ENCODE assay signal across 18 mouse cellular contexts in the genomic region with DNA sequence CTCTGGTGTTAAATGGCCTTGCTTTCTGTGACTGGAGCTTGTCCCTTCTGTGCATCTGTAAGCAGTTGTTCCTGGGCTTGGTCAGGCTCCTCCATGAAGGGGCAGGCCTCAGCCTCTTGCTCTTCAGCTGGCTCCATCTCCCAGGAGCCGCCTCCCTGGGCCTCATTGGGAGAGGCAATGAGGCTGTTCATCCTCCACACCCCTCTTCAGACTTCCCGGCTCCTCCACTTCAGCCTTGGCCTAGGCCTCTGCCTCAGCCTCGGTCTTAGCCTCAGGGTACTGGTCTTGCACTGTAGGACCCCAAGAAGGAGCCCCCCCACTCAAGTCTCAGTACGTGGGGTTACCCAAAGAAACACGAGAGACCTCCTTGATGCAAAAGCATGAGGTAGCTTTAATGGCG. TPM values are rescaled to one million over a fixed set of nuclear protein-coding genes. Genes with fewer than 3 reads are reported as not detected.
DNase-seq lines count a peak whose midpoint lies in the region; ATAC-seq and TF ChIP-seq lines count a peak whose summit lies in the region.
"Had no signal": no experiment of that assay in that cellular context is flagged by ENCODE, and none has a peak within 500 bp of the region (broad histone marks: within the 10 kb centered on the region; RNA-seq: fewer than 3 reads in every experiment).

No protein-coding gene starts in this region.

- no peak overlapping the region for H3K4me3 ChIP-seq in heart, embryonic 15.5 days
- H3K4me3 ChIP-seq in midbrain, embryonic 12.5 days = no peak overlapping the region
- no peak overlapping the region for H3K4me3 ChIP-seq in midbrain, embryonic 16.5 days (ENCODE audit: low read depth, low read length)
- H3K4me3 ChIP-seq in limb, embryonic 12.5 days (replicated peaks) = no peak overlapping the region
- no peak overlapping the region for H3K4me3 ChIP-seq in stomach, postnatal 0 days (ENCODE audit: low read depth, low read length)
- H3K4me3 ChIP-seq: embryonic facial prominence, embryonic 12.5 days; forebrain, embryonic 10.5 days; liver, embryonic 15.5 days had no signal

- no peak for TF ChIP-seq EP300 in stomach, postnatal 0 days (optimal IDR thresholded peaks at IDR 0.05)

- no peaks in the 10 kb centered on the region for H3K27me3 ChIP-seq in heart, embryonic 15.5 days
- H3K27me3 ChIP-seq in midbrain, embryonic 12.5 days = no peaks in the 10 kb centered on the region
- H3K27me3 ChIP-seq in midbrain, embryonic 16.5 days (ENCODE audit: control insufficient read depth, insufficient read depth, low read depth, low read length) = no peaks in the 10 kb centered on the region
- H3K27me3 ChIP-seq in limb, embryonic 12.5 days = no peaks in the 10 kb centered on the region
- H3K27me3 ChIP-seq in stomach, postnatal 0 days (ENCODE audit: control insufficient read depth, insufficient read depth, low read length) = no peaks in the 10 kb centered on the region
- H3K27me3 ChIP-seq: embryonic facial prominence, embryonic 12.5 days; liver, embryonic 15.5 days had no signal

- no peaks in the 10 kb centered on the region for H3K36me3 ChIP-seq in heart, embryonic 15.5 days
- H3K36me3 ChIP-seq in midbrain, embryonic 12.5 days = no peaks in the 10 kb centered on the region
- no peaks in the 10 kb centered on the region for H3K36me3 ChIP-seq in midbrain, embryonic 16.5 days (ENCODE audit: control insufficient read depth, insufficient read depth, low read length)
- H3K36me3 ChIP-seq in limb, embryonic 12.5 days = no peaks in the 10 kb centered on the region
- H3K36me3 ChIP-seq in stomach, postnatal 0 days (ENCODE audit: control insufficient read depth, insufficient read depth, low read length) = no peaks in the 10 kb centered on the region
- H3K36me3 ChIP-seq: embryonic facial prominence, embryonic 12.5 days; forebrain, embryonic 10.5 days; liver, embryonic 15.5 days had no signal

- H3K27ac ChIP-seq in heart, embryonic 15.5 days = peak overlapping the region; percentile 79
- no peak overlapping the region for H3K27ac ChIP-seq in midbrain, embryonic 12.5 days (replicated peaks)
- H3K27ac ChIP-seq in midbrain, embryonic 16.5 days (ENCODE audit: low read length) = no peak overlapping the region
- no peak overlapping the region for H3K27ac ChIP-seq in limb, embryonic 12.5 days
- peak overlapping the region; percentile 74 for H3K27ac ChIP-seq in stomach, postnatal 0 days (replicated peaks)
- H3K27ac ChIP-seq: embryonic facial prominence, embryonic 12.5 days; forebrain, embryonic 10.5 days; liver, embryonic 15.5 days had no signal

- ATAC-seq in heart, embryonic 15.5 days (replicated peaks; ENCODE audit: insufficient number of reproducible peaks, insufficient read depth, low FRiP score, low read depth) = peak; percentile 34
- peak; percentile 54; the same call in 1 of the 2 replicates for ATAC-seq in midbrain, embryonic 12.5 days (ENCODE audit: low FRiP score, low read depth)
- no peak for ATAC-seq in midbrain, embryonic 16.5 days
- ATAC-seq in limb, embryonic 12.5 days (ENCODE audit: insufficient number of reproducible peaks, insufficient read depth, low FRiP score, low TSS enrichment, low read depth) = peak; percentile 42; the same call in 1 of the 2 replicates
- ATAC-seq in stomach, postnatal 0 days (ENCODE audit: low FRiP score, low TSS enrichment) = peak; percentile 60

- no peak overlapping the region for H3K4me2 ChIP-seq in heart, embryonic 15.5 days
- no peak overlapping the region for H3K4me2 ChIP-seq in midbrain, embryonic 12.5 days (replicated peaks)
- no peak overlapping the region for H3K4me2 ChIP-seq in midbrain, embryonic 16.5 days (ENCODE audit: low read length)
- H3K4me2 ChIP-seq in limb, embryonic 12.5 days = no peak overlapping the region
- H3K4me2 ChIP-seq in stomach, postnatal 0 days (replicated peaks; ENCODE audit: low read depth) = no peak overlapping the region
- H3K4me2 ChIP-seq: embryonic facial prominence, embryonic 12.5 days; liver, embryonic 15.5 days had no signal

- DNase-seq in heart, adult 8-10 months (ENCODE audit: low spot score) = no peak
- DNase-seq in stomach, postnatal 0 days (ENCODE audit: low spot score) = no peak
- DNase-seq in adrenal gland, adult 18-20 months (ENCODE audit: low spot score in 2 of 2) = no peak
- DNase-seq: adrenal gland, postnatal 36 days; cerebellum, postnatal 25 days; kidney, adult 8-10 months had no signal

- H3K4me1 ChIP-seq in heart, embryonic 15.5 days (replicated peaks) = peaks cover 9% of the 10 kb centered on the region
- no peaks in the 10 kb centered on the region for H3K4me1 ChIP-seq in midbrain, embryonic 12.5 days
- no peaks in the 10 kb centered on the region for H3K4me1 ChIP-seq in midbrain, embryonic 16.5 days (ENCODE audit: control insufficient read depth, insufficient read depth, low read length)
- H3K4me1 ChIP-seq in limb, embryonic 12.5 days (replicated peaks) = no peaks in the 10 kb centered on the region
- H3K4me1 ChIP-seq in stomach, postnatal 0 days (replicated peaks; ENCODE audit: control insufficient read depth, insufficient read depth) = no peaks in the 10 kb centered on the region
- H3K4me1 ChIP-seq: embryonic facial prominence, embryonic 12.5 days; forebrain, embryonic 10.5 days; liver, embryonic 15.5 days had no signal

- 75% methylated on average over 6 of the region's 6 CpGs for WGBS in heart, embryonic 15.5 days
- WGBS in midbrain, embryonic 12.5 days = 86% methylated on average over 6 of the region's 6 CpGs
- 85% methylated on average over 6 of the region's 6 CpGs for WGBS in midbrain, embryonic 16.5 days
- 85% methylated on average over 6 of the region's 6 CpGs for WGBS in limb, embryonic 12.5 days
- 73% methylated on average over 6 of the region's 6 CpGs for WGBS in stomach, postnatal 0 days

- 0 out of 2 replicates have a peak, but pooled peaks cover 5% of the 10 kb centered on the region for H3K9me3 ChIP-seq in heart, embryonic 15.5 days (replicated peaks)
- H3K9me3 ChIP-seq in midbrain, embryonic 12.5 days = peaks cover 6% of the 10 kb centered on the region
- no peaks in the 10 kb centered on the region; the same call in 1 of the 2 replicates for H3K9me3 ChIP-seq in midbrain, embryonic 16.5 days (replicated peaks; ENCODE audit: control insufficient read depth, low read length, poor library complexity, severe bottlenecking)
- peaks cover 8% of the 10 kb centered on the region; the same call in 1 of the 2 replicates for H3K9me3 ChIP-seq in limb, embryonic 12.5 days
- no peaks in the 10 kb centered on the region for H3K9me3 ChIP-seq in stomach, postnatal 0 days (ENCODE audit: control insufficient read depth, low read length)

- H3K9ac ChIP-seq in heart, embryonic 15.5 days = no peak overlapping the region
- H3K9ac ChIP-seq in midbrain, embryonic 12.5 days (replicated peaks) = no peak overlapping the region
- no peak overlapping the region for H3K9ac ChIP-seq in midbrain, embryonic 16.5 days (ENCODE audit: low read depth, low read length)
- H3K9ac ChIP-seq in limb, embryonic 12.5 days (replicated peaks) = no peak overlapping the region
- no peak overlapping the region for H3K9ac ChIP-seq in stomach, postnatal 0 days (ENCODE audit: low read length)
- H3K9ac ChIP-seq: embryonic facial prominence, embryonic 12.5 days; liver, embryonic 15.5 days had no signal

- TF ChIP-seq CTCF in stomach, postnatal 0 days (IDR thresholded peaks at IDR 0.05; ENCODE audit: low read depth) = no peak

RNA-seq across cellular contexts. Expression of a gene that starts 20.3 kb away (rescaled TPM):
- polyA plus RNA-seq in heart, embryonic 15.5 days (2015; fragmentation: Nextera tagmentation; extraction: Ambion mirVana) = not detected in 2 replicates
- not detected for total RNA-seq in heart, adult 8-10 months (2022)
- not detected in 2 replicates for polyA plus RNA-seq in midbrain, embryonic 12.5 days (2016; fragmentation: Nextera tagmentation; extraction: Ambion mirVana)
- not detected in 2 replicates for polyA plus RNA-seq in midbrain, embryonic 16.5 days (2015; fragmentation: Nextera tagmentation; extraction: Ambion mirVana)
- polyA plus RNA-seq in limb, embryonic 12.5 days (2016; fragmentation: Nextera tagmentation; extraction: Ambion mirVana) = not detected in 2 replicates
- polyA plus RNA-seq in stomach, postnatal 0 days (2015; fragmentation: Nextera tagmentation; extraction: Ambion mirVana) = not detected in 2 replicates
- total RNA-seq in adrenal gland, adult 18-20 months (2021) = not detected
- total RNA-seq: adrenal gland, postnatal 36 days; hematopoietic stem cell, adult 5-6 weeks; layer of hippocampus, postnatal 10 days; MEL had no signal
- polyA plus RNA-seq: embryonic facial prominence, embryonic 12.5 days; forebrain, embryonic 10.5 days; liver, embryonic 15.5 days; neural tube, embryonic 14.5 days; testis, adult 2 months had no signal

Comparison
In these comparisons a context has a peak if more than half of its experiments do, and no peak if none do; other contexts are left out.
1. H3K27ac ChIP-seq: peak in heart, embryonic 15.5 days (single experiment) and stomach, postnatal 0 days (single experiment); none in midbrain, embryonic 12.5 days (single experiment), midbrain, embryonic 16.5 days (single experiment) and limb, embryonic 12.5 days (single experiment).